Mouse (Mus musculus) kidney, embryonic 14.5 days (tissue): Measurements from ENCODE around the gene Rufy3. TPM values are rescaled to one million over a fixed set of nuclear protein-coding genes. Genes with fewer than 3 reads are reported as not detected.

Source experiments
- ATAC-seq: fragments of 200-750 bp; cut with Nextera tagmentation; 2 replicates; pipeline ENCODE4 v1.8.0; 2017; ENCODE audit warnings: moderate number of reproducible peaks, mild to moderate bottlenecking, moderate TSS enrichment, moderate library complexity; ENCODE audit not compliant: low FRiP score, low TSS enrichment
- H3K27ac ChIP-seq: fragments of 300-500 bp; sonication (generic); 2 replicates; pipeline ENCODE4 v1.5.1; 2014; ENCODE audit warnings: low read depth, mild to moderate bottlenecking, low read length, moderate library complexity, mixed read lengths
- H3K27me3 ChIP-seq: fragments of 300-500 bp; sonication (generic); 2 replicates; pipeline ENCODE4 v1.6.1; 2014; ENCODE audit warnings: mild to moderate bottlenecking, low read length; ENCODE audit not compliant: control insufficient read depth, insufficient read depth
- H3K36me3 ChIP-seq: fragments of 300-500 bp; sonication (generic); 2 replicates; pipeline ENCODE4 v1.6.1; 2014; ENCODE audit warnings: low read length, mixed read lengths; ENCODE audit not compliant: control insufficient read depth, insufficient read depth
- H3K4me1 ChIP-seq: fragments of 300-500 bp; sonication (generic); 2 replicates; pipeline ENCODE4 v1.6.1; 2014; ENCODE audit warnings: low read length, mixed read lengths; ENCODE audit not compliant: control insufficient read depth, insufficient read depth
- H3K4me2 ChIP-seq: fragments of 300-500 bp; sonication (generic); replicated peaks from 2 replicates; pipeline ENCODE4 v1.6.1; 2014; ENCODE audit warnings: low read depth, mild to moderate bottlenecking, low read length
- H3K4me3 ChIP-seq: fragments of 300-500 bp; sonication (generic); 2 replicates; pipeline ENCODE4 v1.5.1; 2014; ENCODE audit warnings: mild to moderate bottlenecking, low read length
- H3K9ac ChIP-seq: fragments of 300-500 bp; sonication (generic); 2 replicates; pipeline ENCODE4 v1.6.1; 2014; ENCODE audit warnings: low read depth, mild to moderate bottlenecking, low read length, moderate library complexity
- H3K9me3 ChIP-seq: fragments of 300-500 bp; sonication (generic); 2 replicates; pipeline ENCODE4 v1.6.1; 2016; ENCODE audit warnings: low read length; ENCODE audit not compliant: control insufficient read depth
- WGBS: fragments of 180-500 bp; shearing (Covaris S2); extraction: QIAGEN DNeasy Blood & Tissue Kit; methylation state at CpG from one replicate; pipeline ENCODE4 v1.1.7; 2014; 5-methylcytosine and 5-hydroxymethylcytosine counted together
- polyA plus RNA-seq: library from polyadenylated mRNA; unstranded; fragments of >200 nt; fragmentation: Nextera tagmentation; extraction: Ambion mirVana; gene quantifications from 2 replicates; pipeline ENCODE4 v1.2.1, GENCODE M21; 2014

Rufy3 gene
- polyA plus RNA-seq, 1 experiment from 2014 or later: 17.7 TPM

DNA sequence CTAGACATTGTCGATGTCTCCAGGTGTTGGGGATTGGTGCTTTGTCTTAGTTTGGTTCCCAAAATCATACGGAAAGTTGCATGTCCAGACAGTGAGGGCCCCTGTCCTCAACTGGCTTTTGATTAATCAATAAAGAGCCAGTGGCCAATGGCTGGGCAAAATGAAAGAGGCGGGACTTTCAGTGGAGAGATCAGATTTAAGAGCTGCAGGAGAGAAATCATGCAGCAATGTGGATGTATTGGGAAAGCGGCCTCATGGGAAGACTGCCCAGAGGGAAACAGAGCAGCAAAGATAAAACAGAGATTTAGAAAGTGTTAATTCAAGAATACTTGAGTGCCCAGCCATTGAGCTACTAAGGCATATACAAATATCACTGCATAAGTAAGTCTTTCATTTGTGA lies 127.7 kb downstream of the Rufy3 start:
- ATAC-seq: no peak
- 95% methylated on average over 4 of the region's 4 CpGs for WGBS
- H3K4me1 ChIP-seq: no peaks in the 10 kb centered on the region
- no peaks in the 10 kb centered on the region for H3K9me3 ChIP-seq
- no peak overlapping the region for H3K4me3 ChIP-seq
- no peak overlapping the region for H3K9ac ChIP-seq
- no peaks in the 10 kb centered on the region for H3K27me3 ChIP-seq
- no peak overlapping the region for H3K27ac ChIP-seq
- no peaks in the 10 kb centered on the region for H3K36me3 ChIP-seq
- no peak overlapping the region for H3K4me2 ChIP-seq

- Histone ChIP-seq H3K4me1 (no peaks in the 10 kb centered on the region), H3K27ac (no peak overlapping the region), H3K4me2 (no peak overlapping the region), H3K36me3 (no peaks in the 10 kb centered on the region), H3K9ac (no peak overlapping the region), H3K4me3 (no peak overlapping the region), H3K9me3 (no peaks in the 10 kb centered on the region), H3K27me3 (no peaks in the 10 kb centered on the region)
- ATAC-seq: no peak
Observed at GRCm38 (mm10) chr5:88693057-88693456, 128.2 kb downstream of the Rufy3 start.

- H3K9me3 ChIP-seq: no peaks in the 10 kb centered on the region
- H3K36me3 ChIP-seq: no peaks in the 10 kb centered on the region
- H3K9ac ChIP-seq: no peak overlapping the region
- ATAC-seq: no peak
- H3K4me1 ChIP-seq: no peaks in the 10 kb centered on the region
- 86% methylated on average over 5 of the region's 5 CpGs for WGBS
- no peak overlapping the region for H3K4me2 ChIP-seq
- no peak overlapping the region for H3K27ac ChIP-seq
- no peaks in the 10 kb centered on the region for H3K27me3 ChIP-seq
- no peak overlapping the region for H3K4me3 ChIP-seq
Observed at GRCm38 (mm10) chr5:88697291-88697690, 132.5 kb downstream of the Rufy3 start.

- no peaks in the 10 kb centered on the region for H3K27me3 ChIP-seq
- H3K4me2 ChIP-seq: no peak overlapping the region
- 82% methylated on average over 4 of the region's 4 CpGs for WGBS
- ATAC-seq: no peak
- H3K27ac ChIP-seq: no peak overlapping the region
- H3K4me1 ChIP-seq: no peaks in the 10 kb centered on the region
- no peaks in the 10 kb centered on the region for H3K9me3 ChIP-seq
- no peaks in the 10 kb centered on the region for H3K36me3 ChIP-seq
- H3K9ac ChIP-seq: no peak overlapping the region
- H3K4me3 ChIP-seq: no peak overlapping the region
Observed at GRCm38 (mm10) chr5:88699251-88699913, 134.5 kb downstream of the Rufy3 start.

Other genes starting within 250 kb of the Rufy3 start
- not detected in 2 replicates for gene Prol1, start 247.7 kb upstream of the Rufy3 start, polyA plus RNA-seq
- gene Amtn, start 188.9 kb upstream of the Rufy3 start, polyA plus RNA-seq: not detected in 2 replicates
- not detected in 2 replicates for gene Ambn, start 109.0 kb upstream of the Rufy3 start, polyA plus RNA-seq
- gene Enam, start 77.1 kb upstream of the Rufy3 start, polyA plus RNA-seq: not detected in 2 replicates
- 0.91 TPM in 1 of 2 replicates, not detected in the other for gene Jchain, start 37.1 kb upstream of the Rufy3 start, polyA plus RNA-seq
- 73.4 and 88.8 TPM in 2 replicates for gene Utp3, start 10.6 kb upstream of the Rufy3 start, polyA plus RNA-seq
- gene Grsf1, start 111.1 kb downstream of the Rufy3 start, polyA plus RNA-seq: 59.6 and 78.4 TPM in 2 replicates
- gene Mob1b, start 155.8 kb downstream of the Rufy3 start, polyA plus RNA-seq: 10.9 and 18.0 TPM in 2 replicates
- 36.3 and 58.9 TPM in 2 replicates for gene Dck, start 200.0 kb downstream of the Rufy3 start, polyA plus RNA-seq